Mouse (Mus musculus) G1E (cell line): Measurements from ENCODE around the gene Fastkd3. TPM values are rescaled to one million over a fixed set of nuclear protein-coding genes. Genes with fewer than 3 reads are reported as not detected.
"Not testable (repeated sequence)": the region's sequence is repeated elsewhere in the genome, so short reads cannot be mapped to it uniquely, and the experiment has no call there.

Source experiments
- ATAC-seq: 2 replicates; pipeline ENCODE4 v1.8.0; 2016; ENCODE audit warnings: mild to moderate bottlenecking; ENCODE audit not compliant: insufficient number of reproducible peaks, poor library complexity, low FRiP score, severe bottlenecking; ENCODE audit errors: extremely low read depth
- DNase-seq: peaks from one replicate; pipeline ENCODE4 v3.0.0; 2012; ENCODE audit warnings: low spot score
- H3K27me3 ChIP-seq: 2 replicates; pipeline ENCODE4 v1.6.1; 2012; ENCODE audit warnings: mild to moderate bottlenecking, low read length, inconsistent platforms; ENCODE audit not compliant: insufficient read depth
- H3K36me3 ChIP-seq: replicated peaks from 2 replicates; pipeline ENCODE3; 2012; ENCODE audit warnings: mild to moderate bottlenecking, inconsistent platforms
- H3K4me1 ChIP-seq: 2 replicates; pipeline ENCODE4 v1.6.1; 2012; ENCODE audit warnings: low read depth, low read length, inconsistent platforms, mixed read lengths; ENCODE audit not compliant: insufficient read depth
- H3K4me3 ChIP-seq: 2 replicates; pipeline ENCODE4 v1.5.1; 2012; ENCODE audit warnings: low read depth, mild to moderate bottlenecking, inconsistent platforms, low read length, moderate library complexity, mixed read lengths
- H3K9me3 ChIP-seq: replicated peaks from 2 replicates; pipeline ENCODE4 v1.6.1; 2012; ENCODE audit warnings: inconsistent platforms
- CTCF ChIP-seq: IDR thresholded peaks from 2 replicates; pipeline ENCODE4 v1.5.1; 2012; ENCODE audit warnings: low read depth, low read length, inconsistent platforms, mixed read lengths
- GATA1 ChIP-seq: IDR thresholded peaks from 2 replicates; pipeline ENCODE4 v1.6.1; 2012; ENCODE audit warnings: borderline replicate concordance, low read length, inconsistent platforms, mixed read lengths
- GATA2 ChIP-seq: IDR thresholded peaks from 2 replicates; pipeline ENCODE4 v1.6.1; 2012; ENCODE audit warnings: low read depth, low read length, inconsistent platforms, borderline replicate concordance
- POLR2AphosphoS5 ChIP-seq: IDR thresholded peaks from 2 replicates; pipeline ENCODE4 v1.6.1; 2012; ENCODE audit warnings: low read depth, low read length, inconsistent platforms; ENCODE audit not compliant: insufficient replicate concordance
- TAL1 ChIP-seq: conservative IDR thresholded peaks from 2 replicates; pipeline ENCODE4 v1.6.1; 2012; ENCODE audit warnings: low read depth, low read length, inconsistent platforms, mixed read lengths
- polyA plus RNA-seq: library from polyadenylated mRNA; stranded (reverse); fragments of >175 nt; gene quantifications from 2 replicates; pipeline ENCODE4 v1.2.3, GENCODE M21; 2012
- total RNA-seq, 2 experiments: library from RNA; stranded (forward) in 1 of 2; stranded (reverse) in 1 of 2; fragments of 200-1000 nt in 1 of 2; fragments of >200 nt in 1 of 2; fragmentation: Nextera tagmentation in 1 of 2; gene quantifications; 2 replicates each; pipeline ENCODE4 v1.2.3; 2014 to 2017

Fastkd3 gene
- total RNA-seq (2014; fragmentation: Nextera tagmentation) (21.3 and 23.5 TPM in 2 replicates), total RNA-seq (2017) (21.1 and 21.4 TPM in 2 replicates), polyA plus RNA-seq (1.0 and 1.9 TPM in 2 replicates)

- TF ChIP-seq GATA2, result no peak
- no peak for TF ChIP-seq TAL1
- H3K9me3 ChIP-seq, result no peaks in the 10 kb centered on the region
- H3K36me3 ChIP-seq, result peaks cover 68% of the 10 kb centered on the region
- peak; percentile 87 for DNase-seq
- H3K4me1 ChIP-seq, result peaks cover 47% of the 10 kb centered on the region
- H3K4me3 ChIP-seq, result peak within 1 kb of the TSS; percentile 76
- peak; percentile 79 for ATAC-seq
- no peaks in the 10 kb centered on the region for H3K27me3 ChIP-seq
Observed at GRCm38 (mm10) chr13:68581747-68582516, at the start of gene Fastkd3, which contains the start of gene Mtrr. Gene Fastkd3 (plus strand): TSS chr13:68582234. Gene Mtrr (minus strand): TSS chr13:68582149.

- not testable (repeated sequence) for ATAC-seq, DNase-seq
Observed at GRCm38 (mm10) chr13:68553391-68553790, 28.6 kb upstream of the Fastkd3 start.

GRCm38 (mm10) chr13:68568110-68568509, 13.9 kb upstream of the Fastkd3 start:
- Histone ChIP-seq H3K27me3 (no peaks in the 10 kb centered on the region), H3K9me3 (no peaks in the 10 kb centered on the region), H3K36me3 (peaks cover 93% of the 10 kb centered on the region), H3K4me3 (no peak overlapping the region), H3K4me1 (no peaks in the 10 kb centered on the region; the same call in 1 of the 2 replicates)
- ATAC-seq (no peak), DNase-seq (no peak)
- TF ChIP-seq GATA2 (no peak), GATA1 (no peak), TAL1 (no peak), POLR2AphosphoS5 (no peak), CTCF (no peak)

More at GRCm38 (mm10) chr13:68553391-68553790, 28.6 kb upstream of the Fastkd3 start:
- not testable (repeated sequence) for H3K9me3 ChIP-seq, H3K4me1 ChIP-seq, H3K4me3 ChIP-seq, H3K27me3 ChIP-seq, H3K36me3 ChIP-seq

GRCm38 (mm10) chr13:68568548-68568947, 13.5 kb upstream of the Fastkd3 start:
- no peaks in the 10 kb centered on the region; the same call in 1 of the 2 replicates for H3K4me1 ChIP-seq
- H3K36me3 ChIP-seq, result peaks cover 93% of the 10 kb centered on the region
- H3K27me3 ChIP-seq, result no peaks in the 10 kb centered on the region
- no peak for ATAC-seq
- no peak overlapping the region for H3K4me3 ChIP-seq
- no peaks in the 10 kb centered on the region for H3K9me3 ChIP-seq
- TF ChIP-seq POLR2AphosphoS5, result no peak
- no peak for TF ChIP-seq GATA1
- TF ChIP-seq GATA2, result no peak
- no peak for TF ChIP-seq TAL1
- TF ChIP-seq CTCF, result no peak
- DNase-seq, result no peak

- Histone ChIP-seq H3K4me1 (no peaks in the 10 kb centered on the region; the same call in 1 of the 2 replicates), H3K27me3 (no peaks in the 10 kb centered on the region), H3K4me3 (no peak overlapping the region), H3K36me3 (peaks cover 91% of the 10 kb centered on the region), H3K9me3 (no peaks in the 10 kb centered on the region)
- TF ChIP-seq POLR2AphosphoS5 (no peak), TAL1 (no peak), GATA1 (no peak), CTCF (peak; percentile 46; the same call in 1 of the 2 replicates), GATA2 (no peak)
- DNase-seq, result peak; percentile 25
- ATAC-seq, result peak; percentile 64
Observed at GRCm38 (mm10) chr13:68569589-68570336, 12.3 kb upstream of the Fastkd3 start.

GRCm38 (mm10) chr13:68572247-68572646, 9.8 kb upstream of the Fastkd3 start:
- ATAC-seq, result no peak
- TF ChIP-seq TAL1 (no peak), POLR2AphosphoS5 (no peak), GATA1 (no peak), CTCF (no peak), GATA2 (no peak)
- Histone ChIP-seq H3K4me1 (no peaks in the 10 kb centered on the region; the same call in 1 of the 2 replicates), H3K4me3 (no peak overlapping the region), H3K36me3 (peaks cover 91% of the 10 kb centered on the region), H3K9me3 (no peaks in the 10 kb centered on the region), H3K27me3 (no peaks in the 10 kb centered on the region)
- no peak for DNase-seq
